Mouse (Mus musculus) T-helper 2 cell (primary cell): ENCODE measurements around the gene Mrpl48.

Source experiments
- in situ Hi-C: fragments of 300-600 bp; cut with MboI, MseI; formaldehyde crosslinking; loops from one replicate; pipeline ENCODE4 v1.15.1; 2025; ENCODE audit warnings: high pct_unique_total_duplicates

Gene Mrpl48

GRCm38 (mm10) chr7:100496791-100497190 lies 111.3 kb downstream of the Mrpl48 start:
- in situ Hi-C loops: loop anchor here (10.0 kb wide), 1 partner anchor 1932 kb away; no protein-coding TSS in a partner anchor

- in situ Hi-C loops: loop anchor here (10.0 kb wide), 1 partner anchor 1932 kb away; no protein-coding TSS in a partner anchor
These were observed 111.7 kb downstream of the Mrpl48 start for GRCm38 (mm10) chr7:100496371-100496770.
